Mouse (Mus musculus) ES-CJ7 (cell line): ENCODE results near the gene Lrrc23.

Source experiments
- DNase-seq: peaks from one replicate; pipeline ENCODE4 v3.0.0; 2011; ENCODE audit warnings: low read depth, low spot score

Gene Lrrc23

GRCm38 (mm10) chr6:124767920-124768703, 11.4 kb downstream of the Lrrc23 start:
- DNase-seq: peak; percentile 88

GRCm38 (mm10) chr6:124767536-124767919, 12.0 kb downstream of the Lrrc23 start:
- no peak for DNase-seq

GRCm38 (mm10) chr6:124765951-124766350, 13.6 kb downstream of the Lrrc23 start:
- DNase-seq: no peak

DNA sequence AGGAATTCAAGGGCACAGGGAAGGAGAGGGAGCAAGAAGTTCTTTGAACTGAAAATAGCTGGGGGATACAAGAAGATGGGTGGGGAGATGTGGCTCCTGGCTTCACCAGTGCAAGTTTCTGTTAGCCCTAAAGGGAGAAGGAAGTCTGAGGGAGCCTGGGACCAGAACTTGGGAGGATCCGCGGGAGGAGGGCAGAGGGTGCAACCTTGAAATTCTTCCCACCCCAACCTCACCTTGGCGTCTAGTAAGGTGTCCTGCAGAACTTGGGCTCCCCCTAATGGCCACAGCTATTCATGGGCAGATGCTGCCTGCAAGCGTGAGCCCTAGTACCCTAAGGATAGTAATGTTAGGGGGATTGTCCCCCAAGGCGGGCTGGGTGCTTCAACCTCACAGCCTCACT, 20.3 kb downstream of the Lrrc23 start:
- peak; percentile 97 for DNase-seq

DNA sequence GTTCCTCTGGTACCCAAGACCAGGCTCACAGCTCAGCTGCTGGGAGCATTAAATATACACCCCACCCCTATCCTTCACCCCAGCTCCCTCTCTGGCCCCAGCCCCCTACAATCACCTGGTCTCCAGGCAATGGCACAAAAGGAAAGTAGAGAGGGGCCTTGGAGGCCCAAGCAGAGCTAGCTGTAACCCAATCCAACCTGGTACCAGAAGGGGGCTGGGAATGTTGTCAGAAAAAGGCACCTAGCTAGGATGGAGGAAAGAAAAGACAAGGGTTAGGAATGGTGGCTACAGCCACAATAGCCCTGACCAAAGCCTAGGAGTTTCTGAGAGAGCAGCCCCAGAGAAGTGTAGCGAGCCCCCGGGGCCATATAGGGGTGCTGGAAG, 20.7 kb downstream of the Lrrc23 start:
- no peak for DNase-seq

DNA sequence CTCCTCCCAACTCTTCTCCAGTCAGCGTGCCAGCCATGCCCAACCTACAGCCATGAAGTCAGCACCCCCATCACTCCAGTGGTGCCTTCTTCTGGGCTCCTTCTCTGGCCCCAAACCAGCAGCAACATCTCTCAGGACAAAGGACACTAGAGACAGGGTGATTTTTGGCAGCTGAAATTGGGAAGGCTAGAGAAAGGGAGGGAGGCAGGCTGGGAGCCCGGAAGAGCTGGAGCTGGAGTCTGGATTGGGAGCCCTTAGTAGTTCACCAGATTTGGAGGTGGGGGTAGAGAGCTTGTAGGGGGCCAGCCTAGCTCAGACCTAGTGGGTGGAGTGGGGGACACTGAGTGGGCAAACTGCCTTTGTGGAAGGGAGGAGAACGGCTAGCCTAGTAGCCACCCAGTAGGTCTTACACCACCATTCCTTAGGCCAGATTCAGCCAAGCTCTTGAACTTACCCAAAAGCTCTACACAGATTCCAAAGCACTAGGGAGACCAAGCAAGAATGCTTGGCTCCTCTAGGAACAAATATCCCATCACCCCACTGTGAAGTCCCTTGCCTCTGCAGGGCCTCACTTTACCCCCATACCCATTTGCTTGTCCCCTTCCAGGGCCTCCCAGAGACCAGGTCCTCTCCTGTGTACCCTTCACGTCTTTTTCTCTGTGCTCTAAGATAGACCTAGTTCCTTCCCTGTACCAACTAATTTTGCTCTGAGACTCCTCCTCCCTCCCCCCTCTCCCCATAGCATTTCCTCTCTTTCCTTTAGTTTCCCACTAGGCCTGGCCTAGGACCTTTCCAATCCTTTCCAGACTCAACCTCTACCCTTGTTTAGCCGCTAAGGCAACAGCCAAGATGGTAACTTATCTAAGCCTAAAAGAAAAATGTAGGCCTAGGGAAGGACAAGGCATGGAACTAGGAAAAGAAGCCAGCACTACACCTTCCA, 21.3 kb downstream of the Lrrc23 start:
- no peak for DNase-seq

DNA sequence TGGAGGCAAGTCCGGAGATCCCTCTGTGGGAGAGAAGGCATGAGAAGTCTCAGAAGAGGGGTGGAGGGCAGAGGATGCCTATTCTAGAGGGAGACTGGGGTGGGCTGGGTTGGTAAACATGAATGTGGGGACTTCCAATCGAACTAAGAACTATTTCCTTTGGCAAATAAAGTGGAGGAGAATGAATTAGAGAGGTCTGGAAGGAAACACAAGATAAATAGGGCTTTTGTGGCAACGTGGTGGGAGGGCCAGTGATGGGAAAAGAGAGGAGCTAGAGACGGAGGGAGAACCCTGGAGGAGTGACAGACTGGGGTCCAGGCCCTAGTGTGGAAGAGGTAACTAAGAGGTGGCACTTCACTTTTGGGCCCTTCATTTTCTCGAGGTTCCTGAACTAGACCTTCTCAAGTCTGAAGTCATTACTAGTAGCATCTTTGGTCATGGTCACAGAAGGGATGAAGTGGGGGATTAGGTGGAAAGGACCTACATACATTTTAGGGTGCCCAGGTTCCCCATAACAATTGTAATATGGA, 22.1 kb downstream of the Lrrc23 start:
- no peak for DNase-seq

DNA sequence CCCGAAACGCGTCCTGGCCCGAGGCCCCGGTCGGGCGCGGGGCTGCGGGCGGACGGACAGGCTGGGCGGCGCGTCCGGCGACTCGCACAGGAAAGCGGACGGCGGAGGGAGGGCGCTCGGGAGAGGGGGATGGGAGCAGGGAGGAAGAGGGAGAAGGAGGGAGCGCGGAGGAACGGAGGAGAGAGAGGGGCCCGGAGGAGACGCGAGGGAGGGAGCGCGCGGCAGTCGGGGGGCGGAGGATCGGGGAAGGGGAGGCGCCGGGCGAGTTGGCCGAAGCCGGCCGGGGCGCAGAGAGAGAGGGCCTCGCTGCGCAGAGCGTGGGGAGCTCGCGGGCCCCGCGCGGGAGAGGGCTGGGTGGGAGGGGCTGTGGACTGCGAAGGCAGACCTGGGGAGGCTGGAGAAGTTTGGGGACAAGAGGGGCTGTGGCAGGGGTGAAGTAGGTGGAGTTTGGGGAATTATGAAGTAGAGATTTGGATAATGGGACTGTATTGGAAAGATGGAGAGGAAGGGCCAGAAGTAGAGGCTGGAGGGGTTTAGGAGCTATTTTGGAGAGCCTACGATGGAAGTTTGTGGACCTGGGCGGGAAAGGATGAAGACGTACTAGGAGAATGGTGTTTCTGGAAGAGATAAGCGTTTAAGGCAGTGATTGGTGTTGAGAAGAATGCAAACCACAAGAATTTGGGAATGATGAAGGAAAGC, 22.7 kb downstream of the Lrrc23 start:
- DNase-seq: peak; percentile 67

- DNase-seq: peak; percentile 78
These were observed 23.5 kb downstream of the Lrrc23 start, which contains the start of the genes Gm45234 and Atn1 for GRCm38 (mm10) chr6:124755831-124756595. Gm45234 (minus strand) TSS chr6:124756021. Atn1 (minus strand) TSS chr6:124756524.

DNA sequence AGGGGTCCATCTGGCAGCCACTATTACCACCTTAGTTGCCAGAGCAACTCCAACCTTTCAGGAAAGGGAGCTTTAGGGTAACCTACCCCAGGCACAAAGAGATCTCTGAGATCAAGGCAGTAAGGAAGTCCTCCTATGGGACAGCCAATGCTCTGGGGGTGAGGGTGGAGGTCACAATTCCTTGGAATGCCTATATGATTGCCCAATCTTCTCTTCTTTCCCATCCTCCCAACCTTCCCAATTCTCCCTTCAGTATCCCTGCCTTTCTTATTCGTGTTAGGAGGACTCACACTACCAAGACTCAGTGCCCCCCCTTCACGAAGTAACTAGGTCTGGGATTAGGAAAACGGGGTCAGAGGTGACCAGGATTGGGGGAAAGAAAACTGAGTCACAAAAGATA, 24.2 kb downstream of the Lrrc23 start:
- no peak for DNase-seq

DNA sequence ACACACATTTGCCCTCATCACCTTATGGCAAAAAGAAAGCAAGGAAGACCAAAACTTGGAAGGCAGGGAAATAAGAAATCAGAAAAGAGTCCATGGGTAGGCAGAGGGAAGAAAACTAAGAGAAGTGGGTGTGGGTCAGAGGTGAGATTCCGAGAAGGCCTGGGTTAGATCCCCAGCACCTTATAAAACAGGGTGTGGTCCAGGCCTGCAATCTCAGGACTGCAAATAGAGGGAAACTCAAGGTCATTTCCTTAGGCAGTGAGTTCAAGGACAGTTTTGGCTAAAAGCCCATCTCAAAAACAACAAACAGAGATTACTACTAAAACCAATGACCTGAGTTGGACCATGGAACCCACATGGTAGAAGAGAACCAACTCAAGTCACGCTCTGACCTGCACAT, 25.7 kb downstream of the Lrrc23 start:
- peak; percentile 81 for DNase-seq

- DNase-seq: no peak
These were observed 29.1 kb downstream of the Lrrc23 start for GRCm38 (mm10) chr6:124750405-124750804.

GRCm38 (mm10) chr6:124746654-124747632, 32.6 kb downstream of the Lrrc23 start:
- no peak for DNase-seq

DNA sequence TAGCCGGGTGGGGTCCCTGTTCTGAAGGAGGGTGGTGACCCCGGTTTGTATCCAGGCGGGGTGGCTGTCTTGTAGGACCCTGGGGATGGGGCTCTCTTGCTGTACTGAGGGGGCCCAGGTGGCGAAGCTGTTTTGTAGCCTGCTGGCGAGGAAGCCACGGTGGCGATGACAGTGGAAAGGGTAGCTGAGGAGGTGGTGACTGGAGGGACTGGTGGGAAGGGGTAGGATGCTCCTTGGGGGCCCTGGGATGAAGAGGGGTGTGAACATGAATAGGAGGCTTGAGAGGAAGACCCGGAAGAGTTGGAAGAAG, 33.3 kb downstream of the Lrrc23 start:
- DNase-seq: no peak

GRCm38 (mm10) chr6:124745490-124746295, 33.8 kb downstream of the Lrrc23 start:
- DNase-seq: peak; percentile 99

- DNase-seq: no peak
These were observed 34.7 kb downstream of the Lrrc23 start for GRCm38 (mm10) chr6:124744755-124745321.

DNA sequence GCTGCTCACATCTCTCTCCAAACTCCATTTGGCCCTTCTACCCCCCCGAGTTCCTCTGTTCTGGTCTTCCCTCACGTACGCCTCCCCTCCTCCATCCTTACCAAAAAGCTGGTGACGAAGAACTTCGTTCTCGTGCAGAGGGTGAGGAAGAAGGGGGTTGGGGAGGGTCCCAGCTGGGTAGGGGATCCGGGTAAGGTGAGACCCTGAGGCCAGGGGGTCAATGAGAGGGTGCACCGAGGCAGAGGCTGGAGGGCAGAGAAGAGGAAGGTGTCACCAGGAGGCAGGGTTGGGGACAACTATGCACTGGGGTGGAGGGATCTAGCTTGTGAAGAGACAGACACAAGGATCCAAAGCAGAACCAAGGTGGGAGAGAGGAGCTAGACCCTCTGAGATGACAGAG, 35.9 kb downstream of the Lrrc23 start:
- no peak for DNase-seq

DNA sequence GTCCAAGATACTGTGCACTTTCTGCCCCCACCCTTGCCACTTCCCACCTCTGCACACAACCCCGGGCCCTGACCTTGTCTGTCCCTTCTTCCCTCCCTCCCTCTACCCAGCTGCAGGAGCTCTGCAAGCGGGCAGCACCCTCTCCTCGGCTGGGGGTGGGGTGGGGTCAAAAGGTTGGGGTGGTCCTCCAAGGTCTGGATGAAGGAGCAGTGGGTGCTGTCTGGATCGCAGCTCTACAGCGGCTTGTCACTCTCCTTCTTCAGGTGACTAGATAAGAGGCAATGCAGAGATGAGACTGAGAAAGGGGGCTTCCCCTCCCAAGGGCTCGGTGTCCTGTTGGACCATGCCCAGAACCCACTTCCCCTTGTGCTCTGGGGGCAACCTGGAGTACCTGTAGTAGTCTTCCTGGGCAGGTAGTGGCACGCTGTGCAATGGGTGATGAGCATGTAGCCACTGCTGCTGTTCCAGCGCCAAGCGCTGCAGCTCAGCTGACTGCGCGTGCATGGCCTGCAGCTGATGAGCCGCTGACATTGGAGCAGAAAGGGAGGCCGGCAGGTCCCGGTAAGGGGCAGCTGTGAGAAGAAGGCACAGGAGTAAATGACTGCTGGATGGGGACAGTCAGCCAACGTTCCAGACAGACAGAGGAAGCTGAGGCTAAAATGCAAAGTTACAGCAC, 36.5 kb downstream of the Lrrc23 start:
- no peak for DNase-seq
